Mouse (Mus musculus): Measurements from ENCODE around the gene Sesn3. TPM values are rescaled to one million over a fixed set of nuclear protein-coding genes. Genes with fewer than 3 reads are reported as not detected.
A peak's percentile ranks its signal among the peaks of the same experiment; 100 is the strongest.

Sesn3 gene
- polyA plus RNA-seq, 1 experiment: 26.4 TPM

DNA sequence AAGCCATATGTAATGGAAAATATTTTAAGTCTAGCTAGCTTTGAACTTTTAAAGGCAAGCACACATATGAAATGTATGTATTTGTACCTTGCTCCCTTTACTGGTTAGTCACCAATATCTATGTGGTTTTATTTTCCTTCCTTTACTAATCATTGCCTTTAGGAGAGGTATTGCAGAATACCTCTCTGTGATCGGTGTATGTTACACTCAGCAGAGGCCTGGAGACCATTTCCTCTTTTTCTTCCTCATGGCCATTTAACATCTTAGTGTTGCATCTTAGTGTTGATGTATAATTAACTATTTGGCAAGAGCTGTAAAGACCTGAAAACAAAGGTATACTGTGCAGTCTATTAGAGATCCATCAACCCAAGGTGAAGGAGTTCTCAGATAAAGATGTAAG, 12.4 kb downstream of the Sesn3 start:
- TF ChIP-seq CTCF (IDR thresholded peaks at IDR 0.05; ENCODE audit: borderline replicate concordance, extremely low read depth, insufficient read depth, insufficient read length): no peak
- TF ChIP-seq POLR2A (IDR thresholded peaks at IDR 0.05; ENCODE audit: borderline replicate concordance, extremely low read depth, insufficient read depth, insufficient read length, poor library complexity, severe bottlenecking): no peak
- no peak for DNase-seq (ENCODE audit: low read depth)

DNA sequence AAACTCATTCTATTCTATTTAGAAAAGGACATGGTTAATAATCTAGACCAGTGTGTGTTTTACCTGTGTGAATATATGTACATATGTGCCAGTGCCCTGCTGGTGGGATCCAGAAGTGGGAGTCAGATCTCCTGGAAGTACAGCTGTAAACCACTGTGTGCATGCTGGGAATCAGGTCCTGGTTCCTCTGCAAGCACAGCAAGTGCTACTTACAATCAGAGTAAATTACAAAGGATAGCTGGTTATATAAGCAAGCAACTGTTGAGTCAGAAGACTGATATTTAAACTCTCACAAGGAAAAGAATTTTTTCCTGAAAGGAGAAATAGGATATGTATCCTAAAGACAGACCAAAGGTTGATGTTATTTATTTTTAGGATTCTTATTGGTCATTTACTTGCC, 13.6 kb downstream of the Sesn3 start:
- no peak for DNase-seq (ENCODE audit: low read depth)
- TF ChIP-seq CTCF (IDR thresholded peaks at IDR 0.05; ENCODE audit: borderline replicate concordance, extremely low read depth, insufficient read depth, insufficient read length) (no peak), POLR2A (IDR thresholded peaks at IDR 0.05; ENCODE audit: borderline replicate concordance, extremely low read depth, insufficient read depth, insufficient read length, poor library complexity, severe bottlenecking) (no peak)

- DNase-seq (ENCODE audit: low read depth): no peak
- TF ChIP-seq CTCF (IDR thresholded peaks at IDR 0.05; ENCODE audit: borderline replicate concordance, extremely low read depth, insufficient read depth, insufficient read length) (no peak), POLR2A (IDR thresholded peaks at IDR 0.05; ENCODE audit: borderline replicate concordance, extremely low read depth, insufficient read depth, insufficient read length, poor library complexity, severe bottlenecking) (no peak)
These were observed 19.0 kb downstream of the Sesn3 start for GRCm38 (mm10) chr9:14293866-14294265.

DNA sequence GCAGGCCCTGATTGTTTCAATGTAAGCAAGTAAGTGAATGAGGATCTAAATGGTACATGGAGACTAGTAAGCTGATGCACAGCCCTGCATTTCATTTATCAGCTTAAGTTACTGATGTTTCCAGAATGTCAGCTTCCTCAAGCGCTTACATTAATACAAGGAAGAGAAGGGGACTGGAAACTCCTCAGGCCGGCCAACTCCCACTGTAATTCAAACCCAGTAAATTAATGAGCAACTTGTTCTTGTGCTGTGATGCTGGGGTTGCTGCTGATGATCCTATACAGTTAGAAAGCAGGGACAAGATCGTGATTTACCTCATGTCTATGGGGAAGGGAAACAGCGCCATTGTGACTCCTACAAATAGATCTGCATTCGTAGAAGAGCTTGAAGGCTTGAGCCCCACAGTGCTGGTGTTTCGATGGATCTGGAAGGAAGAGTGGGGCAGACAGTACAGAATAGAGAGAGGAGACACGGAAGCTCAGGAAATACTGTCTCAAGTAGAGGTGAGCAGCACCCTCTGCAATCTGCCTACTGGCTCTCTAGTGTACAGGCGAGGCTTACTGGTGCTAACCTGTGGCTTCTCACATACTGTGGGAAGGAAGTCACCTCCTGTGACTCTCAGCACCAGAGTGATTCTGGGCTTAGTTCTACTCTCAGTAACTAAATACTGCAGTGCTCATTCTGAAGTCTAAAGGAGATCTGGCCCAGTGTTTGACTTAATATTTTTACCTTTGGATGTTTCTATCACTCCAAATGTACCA, 21.0 kb downstream of the Sesn3 start:
- TF ChIP-seq POLR2A (IDR thresholded peaks at IDR 0.05; ENCODE audit: borderline replicate concordance, extremely low read depth, insufficient read depth, insufficient read length, poor library complexity, severe bottlenecking) (no peak), CTCF (IDR thresholded peaks at IDR 0.05; ENCODE audit: borderline replicate concordance, extremely low read depth, insufficient read depth, insufficient read length) (no peak)
- DNase-seq (ENCODE audit: low read depth): no peak

DNA sequence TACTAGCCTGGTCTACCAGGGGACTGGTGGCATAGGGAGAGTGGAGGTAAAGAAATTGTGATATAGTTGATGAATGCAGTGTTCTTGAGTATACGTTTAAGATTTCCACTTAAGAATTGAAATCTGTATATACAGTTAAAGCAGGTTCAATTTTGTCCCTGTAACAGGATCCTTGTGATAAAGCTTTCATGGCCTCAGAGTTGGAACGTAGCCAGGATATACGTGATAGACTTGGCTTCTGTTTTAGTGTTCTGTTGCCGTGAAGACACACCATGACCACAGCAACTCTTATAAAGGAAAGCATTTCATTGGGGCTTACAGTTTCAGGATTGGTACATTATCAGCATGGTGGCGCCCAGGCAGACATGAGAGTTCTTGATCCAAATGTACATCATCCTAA, 22.3 kb downstream of the Sesn3 start:
- TF ChIP-seq CTCF (IDR thresholded peaks at IDR 0.05; ENCODE audit: borderline replicate concordance, extremely low read depth, insufficient read depth, insufficient read length) (no peak), POLR2A (IDR thresholded peaks at IDR 0.05; ENCODE audit: borderline replicate concordance, extremely low read depth, insufficient read depth, insufficient read length, poor library complexity, severe bottlenecking) (no peak)
- no peak for DNase-seq (ENCODE audit: low read depth)

GRCm38 (mm10) chr9:14299819-14300218, 25.0 kb downstream of the Sesn3 start:
- TF ChIP-seq POLR2A (IDR thresholded peaks at IDR 0.05; ENCODE audit: borderline replicate concordance, extremely low read depth, insufficient read depth, insufficient read length, poor library complexity, severe bottlenecking): no peak
- no peak for TF ChIP-seq CTCF (IDR thresholded peaks at IDR 0.05; ENCODE audit: borderline replicate concordance, extremely low read depth, insufficient read depth, insufficient read length)
- no peak for DNase-seq (ENCODE audit: low read depth)

GRCm38 (mm10) chr9:14300795-14301194, 25.9 kb downstream of the Sesn3 start:
- DNase-seq (ENCODE audit: low read depth): peak; percentile 21
- TF ChIP-seq POLR2A (IDR thresholded peaks at IDR 0.05; ENCODE audit: borderline replicate concordance, extremely low read depth, insufficient read depth, insufficient read length, poor library complexity, severe bottlenecking): no peak
- no peak for TF ChIP-seq CTCF (IDR thresholded peaks at IDR 0.05; ENCODE audit: borderline replicate concordance, extremely low read depth, insufficient read depth, insufficient read length)

- TF ChIP-seq CTCF (IDR thresholded peaks at IDR 0.05; ENCODE audit: borderline replicate concordance, extremely low read depth, insufficient read depth, insufficient read length) (no peak), POLR2A (IDR thresholded peaks at IDR 0.05; ENCODE audit: borderline replicate concordance, extremely low read depth, insufficient read depth, insufficient read length, poor library complexity, severe bottlenecking) (no peak)
- DNase-seq (ENCODE audit: low read depth): peak; percentile 90
These were observed 29.5 kb downstream of the Sesn3 start for GRCm38 (mm10) chr9:14304262-14304968.

DNA sequence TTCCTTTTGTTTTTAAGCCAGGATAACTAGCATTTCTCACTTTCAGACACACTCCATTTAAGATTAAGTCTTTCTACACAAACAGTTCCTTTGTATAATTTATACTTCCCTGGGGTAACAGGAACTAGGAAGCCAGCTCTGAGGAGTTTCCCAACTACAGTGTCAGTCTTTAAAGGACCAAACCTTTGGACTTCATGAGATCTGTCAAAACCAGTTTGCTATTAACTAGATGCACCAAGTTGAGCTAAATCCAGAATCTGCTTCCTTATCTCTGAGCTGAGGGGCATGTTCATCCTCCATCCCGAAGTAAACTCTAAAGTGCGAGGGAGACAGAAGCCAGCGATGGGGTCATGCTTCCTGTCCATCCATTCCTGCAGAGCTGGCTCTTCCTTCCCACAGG, 32.5 kb downstream of the Sesn3 start:
- DNase-seq (ENCODE audit: low read depth): no peak

GRCm38 (mm10) chr9:14313968-14314367, 39.1 kb downstream of the Sesn3 start:
- DNase-seq (ENCODE audit: low read depth): no peak
- TF ChIP-seq POLR2A (IDR thresholded peaks at IDR 0.05; ENCODE audit: borderline replicate concordance, extremely low read depth, insufficient read depth, insufficient read length, poor library complexity, severe bottlenecking) (no peak), CTCF (IDR thresholded peaks at IDR 0.05; ENCODE audit: borderline replicate concordance, extremely low read depth, insufficient read depth, insufficient read length) (no peak)

More for the DNA sequence above, 32.5 kb downstream of the Sesn3 start:
- TF ChIP-seq POLR2A (IDR thresholded peaks at IDR 0.05; ENCODE audit: borderline replicate concordance, extremely low read depth, insufficient read depth, insufficient read length, poor library complexity, severe bottlenecking) (no peak), CTCF (IDR thresholded peaks at IDR 0.05; ENCODE audit: borderline replicate concordance, extremely low read depth, insufficient read depth, insufficient read length) (no peak)

DNA sequence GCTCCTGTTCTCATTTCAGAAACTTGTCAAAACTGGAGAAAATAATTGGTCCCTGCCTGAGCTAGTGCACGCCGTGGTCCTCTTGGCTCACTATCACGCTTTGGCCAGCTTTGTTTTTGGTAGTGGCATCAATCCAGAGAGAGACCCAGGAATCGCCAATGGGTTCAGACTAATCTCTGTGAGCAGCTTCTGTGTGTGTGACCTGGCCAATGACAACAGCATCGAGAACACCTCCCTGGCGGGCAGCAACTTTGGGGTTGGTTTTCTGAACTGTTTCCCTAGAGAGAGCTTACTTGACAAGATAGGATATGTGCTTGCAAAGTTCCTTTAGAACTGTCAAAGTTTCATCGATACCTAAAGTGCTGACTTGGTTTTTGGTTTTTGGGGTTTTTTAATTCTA, 39.6 kb downstream of the Sesn3 start:
- DNase-seq (ENCODE audit: low read depth): no peak
- TF ChIP-seq CTCF (IDR thresholded peaks at IDR 0.05; ENCODE audit: borderline replicate concordance, extremely low read depth, insufficient read depth, insufficient read length): no peak
- TF ChIP-seq POLR2A (IDR thresholded peaks at IDR 0.05; ENCODE audit: borderline replicate concordance, extremely low read depth, insufficient read depth, insufficient read length, poor library complexity, severe bottlenecking): no peak

DNA sequence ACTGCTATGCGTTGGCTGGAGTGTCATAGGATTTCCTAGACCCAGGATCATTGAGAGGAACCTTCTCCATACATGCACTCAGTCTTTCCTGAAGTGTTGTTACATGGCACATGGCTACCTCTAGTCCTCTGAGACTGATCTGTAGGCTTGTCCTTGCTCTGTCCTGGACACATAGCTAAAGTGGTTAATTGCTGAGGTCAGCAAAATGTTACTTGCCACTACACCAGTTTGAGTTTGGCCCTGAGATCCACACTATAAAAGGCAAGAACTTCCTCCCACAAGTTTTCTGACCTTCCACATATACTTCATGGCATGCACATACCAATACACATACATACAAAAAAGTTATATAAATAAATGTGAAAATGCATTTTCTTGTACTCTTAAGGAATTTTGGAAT, 41.8 kb downstream of the Sesn3 start:
- TF ChIP-seq CTCF (IDR thresholded peaks at IDR 0.05; ENCODE audit: borderline replicate concordance, extremely low read depth, insufficient read depth, insufficient read length) (no peak), POLR2A (IDR thresholded peaks at IDR 0.05; ENCODE audit: borderline replicate concordance, extremely low read depth, insufficient read depth, insufficient read length, poor library complexity, severe bottlenecking) (no peak)
- DNase-seq (ENCODE audit: low read depth): no peak

All from brain, embryonic 14.5 days (tissue).